Comparison of ENCODE assay signal across 28 mouse cellular contexts in genomic region chr14:118375641-118376040, GRCm38 (mm10).
"Had no signal": no experiment of that assay in that cellular context is flagged by ENCODE, and none has a peak within 500 bp of the region (broad histone marks: within the 10 kb centered on the region; RNA-seq: fewer than 3 reads in every experiment).

No protein-coding gene starts in this region.

- H3K9ac ChIP-seq: embryonic facial prominence, embryonic 12.5 days; embryonic facial prominence, embryonic 13.5 days; embryonic facial prominence, embryonic 15.5 days; forebrain, embryonic 12.5 days; forebrain, embryonic 13.5 days; forebrain, embryonic 15.5 days; forebrain, postnatal 0 days had no signal

- H3K36me3 ChIP-seq: embryonic facial prominence, embryonic 12.5 days; embryonic facial prominence, embryonic 13.5 days; embryonic facial prominence, embryonic 15.5 days; forebrain, embryonic 10.5 days; forebrain, embryonic 12.5 days; forebrain, embryonic 15.5 days had no signal

- H3K4me3 ChIP-seq: embryonic facial prominence, embryonic 12.5 days; embryonic facial prominence, embryonic 13.5 days; embryonic facial prominence, embryonic 15.5 days; erythroblast, embryonic 14.5 days; forebrain, embryonic 10.5 days; forebrain, embryonic 12.5 days; forebrain, embryonic 13.5 days; forebrain, embryonic 15.5 days; gastrocnemius, adult 2 months; heart, adult 2 months had no signal

- DNase-seq: cerebellum, adult 18-20 months; cerebellum, adult 2 months; cerebellum, adult 8-10 months; cerebellum, adult 9-10 months; cerebellum, adult 9-11 months; cerebellum, postnatal 10 days; cerebellum, postnatal 14 days; cerebellum, postnatal 25 days; cerebellum, postnatal 36 days; embryo, embryonic 11 days; forebrain, postnatal 0 days; gastrocnemius, adult 2 months; gastrocnemius, postnatal 10 days; gastrocnemius, postnatal 14 days; gastrocnemius, postnatal 25 days; gastrocnemius, postnatal 36 days; heart, adult 18-20 months; heart, adult 2 months had no signal

- H3K4me2 ChIP-seq: embryonic facial prominence, embryonic 12.5 days; embryonic facial prominence, embryonic 13.5 days; embryonic facial prominence, embryonic 15.5 days; forebrain, embryonic 12.5 days; forebrain, embryonic 13.5 days; forebrain, embryonic 15.5 days had no signal

- H3K27ac ChIP-seq: embryonic facial prominence, embryonic 12.5 days; embryonic facial prominence, embryonic 13.5 days; embryonic facial prominence, embryonic 15.5 days; forebrain, embryonic 10.5 days; forebrain, embryonic 12.5 days; forebrain, embryonic 13.5 days; forebrain, embryonic 15.5 days; gastrocnemius, adult 2 months; heart, adult 2 months had no signal

- ATAC-seq: forebrain, embryonic 13.5 days; forebrain, embryonic 14.5 days; forebrain, embryonic 15.5 days; forebrain, embryonic 16.5 days; forebrain, postnatal 0 days had no signal

- H3K27me3 ChIP-seq: forebrain, embryonic 15.5 days had no signal

- H3K4me1 ChIP-seq: embryonic facial prominence, embryonic 12.5 days; embryonic facial prominence, embryonic 13.5 days; embryonic facial prominence, embryonic 15.5 days; forebrain, embryonic 15.5 days had no signal

- H3K9me3 ChIP-seq: embryonic facial prominence, embryonic 12.5 days; embryonic facial prominence, embryonic 13.5 days; embryonic facial prominence, embryonic 15.5 days; forebrain, embryonic 12.5 days; forebrain, embryonic 13.5 days; forebrain, embryonic 15.5 days had no signal
